Mouse (Mus musculus) urinary bladder, adult 2 months (tissue): ENCODE measurements around the gene Cyp2c54. TPM values are rescaled to one million over a fixed set of nuclear protein-coding genes. Genes with fewer than 3 reads are reported as not detected.
"Not testable (repeated sequence)": the region's sequence is repeated elsewhere in the genome, so short reads cannot be mapped to it uniquely, and the experiment has no call there.

Source experiments
- DNase-seq: peaks from one replicate; pipeline ENCODE4 v3.0.0; 2022; ENCODE audit warnings: low spot score
- polyA plus RNA-seq: library from polyadenylated mRNA; depleted of rRNA; stranded (reverse); fragments of >200 nt; gene quantifications from 2 replicates; pipeline ENCODE4 v1.2.3, GENCODE M21; 2012; rRNA removed

Gene Cyp2c54
- polyA plus RNA-seq: not detected in 2 replicates

DNA sequence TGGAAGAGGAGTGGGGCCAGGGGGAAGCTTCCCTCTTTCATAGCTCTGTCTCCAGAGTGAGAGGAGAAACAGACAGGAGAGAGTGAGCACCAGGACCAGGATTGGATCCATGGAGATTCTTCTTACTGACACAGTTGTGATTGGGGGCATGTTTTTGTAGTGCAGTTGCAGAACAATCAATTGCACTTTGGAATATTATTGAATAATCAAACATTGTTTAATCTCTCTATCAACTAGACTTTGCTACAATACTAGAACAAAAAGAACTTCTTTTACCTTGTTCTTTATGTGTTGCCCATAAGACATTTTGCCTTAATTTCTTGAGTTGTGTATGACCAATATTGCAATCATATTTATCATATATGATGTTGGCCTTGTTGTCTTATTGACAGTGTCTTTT is at the start of gene Cyp2c54:
Gene Cyp2c54 (minus strand): TSS at position 127 of the 400 bp plus-strand sequence.
- DNase-seq: no peak

DNA sequence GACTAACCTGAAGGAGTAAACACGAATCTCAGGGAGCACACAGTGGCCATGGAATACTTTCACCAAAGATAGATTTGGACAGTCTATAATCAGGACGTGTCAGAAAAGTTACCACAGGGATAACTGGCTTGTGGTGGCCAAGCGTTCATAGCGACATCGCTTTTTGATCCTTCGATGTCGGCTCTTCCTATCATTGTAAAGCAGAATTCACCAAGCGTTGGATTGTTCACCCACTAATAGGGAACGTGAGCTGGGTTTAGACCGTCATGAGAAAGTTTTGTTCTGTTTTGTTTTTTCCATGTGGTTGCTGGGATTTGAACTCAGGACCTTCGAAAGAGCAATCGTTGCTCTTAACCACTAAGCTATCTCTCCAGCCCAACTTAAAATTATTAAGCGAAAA is 46.0 kb upstream of the Cyp2c54 start:
- DNase-seq: not testable (repeated sequence)

DNA sequence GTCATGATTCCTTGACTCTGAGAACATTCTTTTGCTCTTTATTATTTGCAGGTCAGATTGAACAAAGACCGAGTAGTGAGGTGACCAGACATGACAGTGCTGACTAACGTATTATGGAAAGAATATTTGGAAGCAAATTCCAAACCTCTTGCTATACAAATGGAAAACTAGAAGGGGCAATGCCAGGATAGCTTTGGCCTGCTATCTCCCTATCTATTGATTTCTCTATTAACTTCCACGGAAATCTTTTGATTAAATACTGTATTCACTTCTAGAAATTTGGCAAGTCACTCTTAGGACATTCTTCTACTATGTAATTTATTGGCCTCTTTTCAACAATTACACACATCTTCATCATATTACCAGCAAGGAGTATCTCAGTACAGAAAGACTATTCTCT is 17.5 kb upstream of the Cyp2c54 start:
- no peak for DNase-seq

DNA sequence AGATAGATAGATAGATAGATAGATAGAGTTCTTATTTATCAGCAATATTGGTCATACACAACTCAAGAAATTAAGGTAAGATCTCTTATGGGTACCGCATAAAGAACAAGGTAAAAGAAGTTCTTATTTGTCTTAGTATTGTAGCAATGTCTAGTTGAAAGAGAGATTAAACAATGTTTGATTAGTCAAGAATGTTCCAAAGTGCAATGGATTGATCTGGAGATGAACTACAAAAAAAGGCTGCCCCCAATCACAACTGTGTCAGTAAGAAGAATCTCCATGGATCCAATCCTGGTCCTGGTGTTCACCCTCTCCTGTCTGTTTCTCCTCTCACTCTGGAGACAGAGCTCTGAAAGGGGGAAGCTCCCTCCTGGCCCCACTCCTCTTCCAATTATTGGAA is 15.8 kb upstream of the Cyp2c54 start, which contains the start of gene Cyp2c50:
Gene Cyp2c50 (plus strand): TSS at position 268 of the 400 bp plus-strand sequence.
- not testable (repeated sequence) for DNase-seq

DNA sequence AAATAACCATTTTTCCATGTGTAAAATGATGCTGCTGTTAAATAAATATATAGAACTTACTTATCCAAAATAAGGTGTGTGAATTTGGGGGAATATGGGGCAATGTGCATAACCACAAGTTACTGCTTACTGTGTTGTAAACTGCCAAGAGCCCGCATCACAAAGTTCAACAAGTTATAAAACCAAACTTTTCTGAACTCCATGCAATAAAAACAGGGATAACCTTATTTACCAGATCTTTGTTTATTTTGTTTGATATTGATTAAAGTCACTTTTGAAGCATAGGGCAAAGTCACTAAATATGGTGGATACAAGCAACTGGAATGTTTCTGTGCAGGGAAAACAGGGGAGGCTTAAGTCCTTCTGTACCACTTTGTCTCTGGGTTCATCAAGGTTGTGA is 14.8 kb upstream of the Cyp2c54 start:
- no peak for DNase-seq

DNA sequence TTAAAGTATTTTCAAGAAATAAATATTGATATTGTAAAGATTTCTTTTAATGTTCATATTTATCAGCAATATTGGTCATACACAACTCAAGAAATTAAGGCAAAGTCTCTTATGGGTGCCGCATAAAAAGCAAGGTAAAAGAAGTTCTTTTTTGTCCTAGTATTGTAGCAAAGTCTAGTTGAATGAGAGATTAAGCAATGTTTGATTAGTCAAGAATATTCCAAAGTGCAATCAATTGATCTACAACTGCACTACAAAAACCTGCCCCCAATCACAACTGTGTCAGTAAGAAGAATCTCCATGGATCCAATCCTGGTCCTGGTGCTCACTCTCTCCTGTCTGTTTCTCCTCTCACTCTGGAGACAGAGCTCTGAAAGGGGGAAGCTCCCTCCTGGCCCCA is 81.5 kb downstream of the Cyp2c54 start, which contains the start of gene Cyp2c37:
Gene Cyp2c37 (plus strand): TSS at position 285 of the 400 bp plus-strand sequence.
- DNase-seq: not testable (repeated sequence)

DNA sequence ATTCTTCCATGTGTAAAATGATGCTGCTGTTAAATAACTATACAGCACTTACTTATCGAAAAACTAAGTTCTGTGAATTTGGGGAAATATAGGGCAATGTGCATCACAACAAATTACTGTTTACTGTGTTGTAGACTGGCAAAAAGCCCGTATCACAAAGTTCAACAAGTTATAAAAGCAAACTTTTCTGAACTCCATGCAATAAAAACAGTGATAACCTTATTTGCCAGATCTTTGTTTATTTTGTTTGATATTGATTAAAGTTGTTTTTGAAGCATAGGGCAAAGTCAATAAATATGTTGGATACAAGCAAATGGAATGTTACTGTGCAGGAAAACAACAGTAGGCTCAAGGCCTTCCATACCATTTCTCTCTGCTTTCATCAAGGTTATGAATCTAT is 84.2 kb downstream of the Cyp2c54 start:
- no peak for DNase-seq

Other genes with a start within 250 kb of the Cyp2c54 start
- gene Cyp2c69, start 187.0 kb downstream of the Cyp2c54 start, polyA plus RNA-seq: not detected in 2 replicates
- not detected in 2 replicates for gene Cyp2c37, start 81.4 kb downstream of the Cyp2c54 start, polyA plus RNA-seq
- not detected in 2 replicates for gene Cyp2c50, start 15.9 kb upstream of the Cyp2c54 start, polyA plus RNA-seq
- gene Cyp2c70, start 113.5 kb upstream of the Cyp2c54 start, polyA plus RNA-seq: 0.10 TPM in 1 of 2 replicates, not detected in the other
- gene Pdlim1, start 198.0 kb upstream of the Cyp2c54 start, polyA plus RNA-seq: 79.7 and 89.7 TPM in 2 replicates